ENCODE assay signal across 13 mouse cellular contexts in the genomic region with DNA sequence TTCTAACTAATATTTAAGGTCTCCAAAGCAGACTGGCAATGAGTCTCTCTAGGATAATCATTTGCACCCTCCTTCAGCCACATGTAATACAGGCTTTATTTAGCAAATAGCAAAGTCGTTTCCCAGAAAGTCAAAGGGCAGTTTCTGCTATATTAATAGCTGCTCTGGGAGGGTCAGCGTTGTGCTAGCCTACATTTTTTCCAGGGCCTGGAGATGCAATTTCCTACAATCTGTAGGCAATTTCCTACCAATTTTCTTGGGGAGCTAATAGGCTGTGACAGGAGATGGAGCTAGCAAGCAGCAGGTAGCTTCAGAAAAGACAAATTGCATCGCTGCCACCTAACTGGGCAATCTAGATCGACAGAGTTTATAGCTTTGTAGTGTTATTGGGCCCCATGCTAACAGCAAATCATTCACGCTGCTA.
DNase-seq lines count a peak whose midpoint lies in the region; ATAC-seq and TF ChIP-seq lines count a peak whose summit lies in the region.
"Had no signal": no experiment of that assay in that cellular context is flagged by ENCODE, and none has a peak within 500 bp of the region (broad histone marks: within the 10 kb centered on the region; RNA-seq: fewer than 3 reads in every experiment).

No protein-coding gene starts in this region.

- H3K79me2 ChIP-seq in liver, adult 2 months (ENCODE audit: control insufficient read depth, insufficient read depth, low read length), result no peaks in the 10 kb centered on the region

- no peak overlapping the region for H3K4me3 ChIP-seq in liver, adult 2 months (ENCODE audit: insufficient read depth, low read depth, low read length)
- H3K4me3 ChIP-seq in liver, embryonic 11.5 days (ENCODE audit: low read depth, low read length), result no peak overlapping the region
- no peak overlapping the region for H3K4me3 ChIP-seq in intestine, embryonic 15.5 days (replicated peaks)
- no peak overlapping the region for H3K4me3 ChIP-seq in neural tube, embryonic 14.5 days (ENCODE audit: low read depth, low read length)

- H3K27ac ChIP-seq in liver, adult 2 months (replicated peaks; ENCODE audit: insufficient read depth, low read depth, low read length), result no peak overlapping the region
- no peak overlapping the region for H3K27ac ChIP-seq in liver, embryonic 11.5 days (ENCODE audit: low read depth, low read length)
- no peak overlapping the region for H3K27ac ChIP-seq in intestine, embryonic 15.5 days
- no peak overlapping the region for H3K27ac ChIP-seq in neural tube, embryonic 14.5 days (ENCODE audit: low read depth, low read length)

- peak; percentile 3 to 14 for DNase-seq in cerebellum, postnatal 14 days
- no peak for DNase-seq in cerebellum, adult 8-10 months
- peak; percentile 51 for DNase-seq in liver, adult 2 months (ENCODE audit: extremely low read depth, low read depth, low spot score)
- no peak for DNase-seq in liver, embryonic 11.5 days (ENCODE audit: low spot score)
- no peak for DNase-seq in ovary, adult 18-20 months (ENCODE audit: low spot score)
- no peak for DNase-seq in right cerebral cortex, adult 18-20 months
- DNase-seq: cerebellum, postnatal 36 days; heart, postnatal 4 days; kidney, postnatal 25 days; lung, adult 2 months; right cerebral cortex, postnatal 14 days had no signal

- H3K27me3 ChIP-seq in liver, adult 2 months (ENCODE audit: control insufficient read depth, insufficient read depth, low read length), result no peaks in the 10 kb centered on the region
- no peaks in the 10 kb centered on the region for H3K27me3 ChIP-seq in liver, embryonic 11.5 days (replicated peaks; ENCODE audit: control insufficient read depth, insufficient read depth, low read length)
- no peaks in the 10 kb centered on the region for H3K27me3 ChIP-seq in intestine, embryonic 15.5 days (replicated peaks)
- no peaks in the 10 kb centered on the region for H3K27me3 ChIP-seq in neural tube, embryonic 14.5 days (ENCODE audit: control insufficient read depth, insufficient read depth, low read length)

- ATAC-seq in liver, embryonic 11.5 days (replicated peaks; ENCODE audit: low FRiP score), result no peak
- ATAC-seq in intestine, embryonic 15.5 days, result peak; percentile 75
- ATAC-seq in neural tube, embryonic 14.5 days (ENCODE audit: low read depth), result peak; percentile 71; the same call in 1 of the 2 replicates

- no peaks in the 10 kb centered on the region for H3K9me3 ChIP-seq in liver, embryonic 11.5 days (ENCODE audit: control insufficient read depth, low read length)
- H3K9me3 ChIP-seq in intestine, embryonic 15.5 days, result no peaks in the 10 kb centered on the region
- no peaks in the 10 kb centered on the region for H3K9me3 ChIP-seq in neural tube, embryonic 14.5 days (ENCODE audit: control insufficient read depth, low read length)

- H3K9ac ChIP-seq in liver, adult 2 months (ENCODE audit: low read depth, low read length), result no peak overlapping the region
- no peak overlapping the region for H3K9ac ChIP-seq in liver, embryonic 11.5 days (ENCODE audit: low read depth, low read length)
- no peak overlapping the region for H3K9ac ChIP-seq in intestine, embryonic 15.5 days
- H3K9ac ChIP-seq in neural tube, embryonic 14.5 days (replicated peaks; ENCODE audit: low read depth, low read length), result no peak overlapping the region

- WGBS in liver, adult 2 months, result 43% methylated on average over 5 of the region's 5 CpGs
- 59% methylated on average over 5 of the region's 5 CpGs for WGBS in liver, embryonic 11.5 days
- WGBS in intestine, embryonic 15.5 days, result 28% methylated on average over 5 of the region's 5 CpGs
- WGBS in neural tube, embryonic 14.5 days, result 9% methylated on average over 5 of the region's 5 CpGs

- no peak for TF ChIP-seq CTCF in liver, adult 2 months (IDR thresholded peaks at IDR 0.05; ENCODE audit: low read depth, low read length)

- no peak for TF ChIP-seq POLR2A in liver, adult 2 months (IDR thresholded peaks at IDR 0.05; ENCODE audit: extremely low read depth, insufficient read depth, low read length)

- no peaks in the 10 kb centered on the region for H3K4me1 ChIP-seq in liver, adult 2 months (ENCODE audit: control insufficient read depth, insufficient read depth, low read length)
- no peaks in the 10 kb centered on the region for H3K4me1 ChIP-seq in liver, embryonic 11.5 days (replicated peaks; ENCODE audit: control insufficient read depth, insufficient read depth, low read length)
- no peaks in the 10 kb centered on the region for H3K4me1 ChIP-seq in intestine, embryonic 15.5 days (replicated peaks)
- peaks cover 5% of the 10 kb centered on the region for H3K4me1 ChIP-seq in neural tube, embryonic 14.5 days (ENCODE audit: control insufficient read depth, insufficient read depth, low read length)

- no peak overlapping the region for H3K4me2 ChIP-seq in liver, embryonic 11.5 days
- no peak overlapping the region for H3K4me2 ChIP-seq in intestine, embryonic 15.5 days (replicated peaks)
- no peak overlapping the region for H3K4me2 ChIP-seq in neural tube, embryonic 14.5 days (ENCODE audit: low read depth, low read length)

- H3K36me3 ChIP-seq in liver, adult 2 months (ENCODE audit: control insufficient read depth, insufficient read depth, low read length), result no peaks in the 10 kb centered on the region
- H3K36me3 ChIP-seq in liver, embryonic 11.5 days (ENCODE audit: control insufficient read depth, insufficient read depth, low read length), result no peaks in the 10 kb centered on the region
- no peaks in the 10 kb centered on the region for H3K36me3 ChIP-seq in intestine, embryonic 15.5 days
- H3K36me3 ChIP-seq in neural tube, embryonic 14.5 days (ENCODE audit: control insufficient read depth, insufficient read depth, low read length), result no peaks in the 10 kb centered on the region

Comparison
In these comparisons a context has a peak if more than half of its experiments do, and no peak if none do; other contexts are left out.
1. DNase-seq: peak in cerebellum, postnatal 14 days (2 of 2) and liver, adult 2 months (single experiment); none in cerebellum, adult 8-10 months (single experiment), liver, embryonic 11.5 days (single experiment), ovary, adult 18-20 months (single experiment) and right cerebral cortex, adult 18-20 months (single experiment).